In genomic region chr17:25837076-25837410, GRCm38 (mm10) we compare ENCODE assay signal across 8 mouse cellular contexts. TPM values are rescaled to one million over a fixed set of nuclear protein-coding genes. Genes with fewer than 3 reads are reported as not detected.
DNase-seq lines count a peak whose midpoint lies in the region; ATAC-seq lines count a peak whose summit lies in the region.

TSS of gene Rhbdl1 (minus strand) at chr17:25837295.

- peak; percentile 92 for DNase-seq in adrenal gland, postnatal 14 days
- DNase-seq in gastrocnemius, postnatal 10 days = peak; percentile 70
- peak; percentile 60 for DNase-seq in induced T-regulatory cell, adult 2 months (ENCODE audit: low read depth)
- peak in 1 of 2 experiments; percentile 84 for DNase-seq in left cerebral cortex, adult 8-10 months (ENCODE audit: low spot score in 2 of 2)
- DNase-seq in lung, postnatal 36 days = peak; percentile 61
- peak; percentile 87 for DNase-seq in right cerebral cortex, postnatal 14 days

- ATAC-seq in common myeloid progenitor, adult 5-6 weeks (replicated peaks; ENCODE audit: low read depth, poor library complexity, severe bottlenecking) = peak; percentile 17; the same call in 1 of the 2 replicates
- ATAC-seq in erythroid progenitor cell, adult 5-6 weeks (replicated peaks; ENCODE audit: low FRiP score, poor library complexity, severe bottlenecking) = no peak

RNA-seq across cellular contexts. Expression of gene Rhbdl1, which starts in this region (rescaled TPM):
- total RNA-seq in adrenal gland, postnatal 14 days (2021) = 12.9 and 14.9 TPM in 2 replicates
- total RNA-seq in common myeloid progenitor, adult 5-6 weeks (2017) = 0.46 TPM in 1 of 2 replicates, not detected in the other
- total RNA-seq in gastrocnemius, postnatal 10 days (2021) = 10 to 100 TPM in 1 of 2 experiments, 1 to 10 TPM in 1; 9.8 to 10.9 TPM
- 10 to 100 TPM; 32.6 to 42.3 (median 37.5) TPM for total RNA-seq in left cerebral cortex, adult 8-10 months (2022)
- 4.6 TPM in 1 of 2 replicates, not detected in the other for total RNA-seq in erythroid progenitor cell, adult 5-6 weeks (2015; ENCODE audit: low replicate concordance)
- total RNA-seq in erythroid progenitor cell, adult 5-6 weeks (2017; ENCODE audit: low replicate concordance) = 0.77 TPM in 1 of 2 replicates, not detected in the other

Comparison
In these comparisons a context has a peak if more than half of its experiments do, and no peak if none do; other contexts are left out.
1. Peak in ATAC-seq in common myeloid progenitor, adult 5-6 weeks; RNA of the gene not detected or under 1 TPM.